Mouse (Mus musculus) kidney, adult 2 months (tissue): Measurements from ENCODE around the gene Ccdc24.

Experiments
- CTCF ChIP-seq: fragments of 200-500 bp; conservative IDR thresholded peaks from 2 replicates; pipeline ENCODE4 v1.5.1; 2011; ENCODE audit warnings: low read depth, mild to moderate bottlenecking, control low read depth, low read length, moderate library complexity, mixed read lengths; ENCODE audit not compliant: insufficient read depth, insufficient read length
- POLR2A ChIP-seq: fragments of 200-500 bp; IDR thresholded peaks from one replicate; pipeline ENCODE4 v1.6.1; 2011; ENCODE audit warnings: low read depth, low read length, control low read depth

DNA sequence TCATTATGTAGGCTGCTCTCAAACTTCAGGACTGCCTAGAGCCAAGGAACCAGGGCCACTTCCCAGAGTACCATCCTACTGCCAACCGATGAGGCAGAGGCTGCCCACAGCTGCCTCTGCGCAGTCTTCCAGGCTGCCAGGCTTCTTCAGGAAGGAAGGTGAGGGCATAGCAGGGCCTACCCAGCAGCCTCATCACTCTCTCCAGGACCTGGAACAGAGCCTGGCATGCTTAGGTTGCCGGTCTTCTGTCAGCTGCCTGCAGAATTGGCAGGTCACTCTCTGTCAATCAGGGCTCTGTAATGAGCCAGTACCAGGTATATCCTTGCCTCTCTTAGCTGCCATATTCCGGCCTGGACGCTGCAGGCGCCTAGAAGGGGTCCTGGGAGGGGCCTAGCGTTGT, 22.2 kb downstream of the Ccdc24 start:
- no peak for TF ChIP-seq CTCF
- no peak for TF ChIP-seq POLR2A
